Mouse (Mus musculus): Measurements from ENCODE around the gene Abcc12. TPM values are rescaled to one million over a fixed set of nuclear protein-coding genes. Genes with fewer than 3 reads are reported as not detected.
A peak's percentile ranks its signal among the peaks of the same experiment; 100 is the strongest.

Abcc12 gene
- polyA plus RNA-seq, 1 experiment from 2014 or later = not detected

DNA sequence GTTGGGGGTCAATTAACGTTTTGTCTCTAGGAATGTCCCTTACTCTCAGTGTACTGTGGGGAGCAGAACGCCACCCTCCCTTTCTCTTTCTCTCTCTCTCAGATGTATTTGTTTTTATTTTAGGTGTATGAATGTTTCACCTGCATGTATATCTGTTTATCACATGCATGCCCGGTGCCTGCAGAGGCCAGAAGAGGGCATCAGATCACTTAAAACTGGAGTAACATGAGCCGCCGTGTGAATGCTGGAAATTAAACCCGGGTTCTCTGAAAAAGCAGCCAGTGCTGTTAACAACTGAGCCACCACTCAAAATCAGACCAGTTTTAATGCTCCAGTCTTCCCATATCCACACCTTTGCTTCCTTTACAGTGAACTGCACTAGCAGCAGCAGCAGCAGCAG lies 6.2 kb upstream of the Abcc12 start:
- 51% methylated on average over 6 of the region's 6 CpGs for WGBS
- H3K27ac ChIP-seq (ENCODE audit: low read depth, low read length) = no peak overlapping the region
- H3K9me3 ChIP-seq (ENCODE audit: control insufficient read depth, low read length) = no peaks in the 10 kb centered on the region
- no peak overlapping the region for H3K4me2 ChIP-seq
- H3K9ac ChIP-seq (ENCODE audit: low read depth, low read length) = no peak overlapping the region
- ATAC-seq (replicated peaks; ENCODE audit: low FRiP score) = no peak
- no peak overlapping the region for H3K4me3 ChIP-seq (ENCODE audit: low read depth, low read length)
- H3K27me3 ChIP-seq (replicated peaks; ENCODE audit: control insufficient read depth, insufficient read depth, low read length) = no peaks in the 10 kb centered on the region
- H3K4me1 ChIP-seq (replicated peaks; ENCODE audit: control insufficient read depth, insufficient read depth, low read length) = no peaks in the 10 kb centered on the region
- no peaks in the 10 kb centered on the region for H3K36me3 ChIP-seq (ENCODE audit: control insufficient read depth, insufficient read depth, low read length)
- DNase-seq (ENCODE audit: low spot score) = no peak

DNA sequence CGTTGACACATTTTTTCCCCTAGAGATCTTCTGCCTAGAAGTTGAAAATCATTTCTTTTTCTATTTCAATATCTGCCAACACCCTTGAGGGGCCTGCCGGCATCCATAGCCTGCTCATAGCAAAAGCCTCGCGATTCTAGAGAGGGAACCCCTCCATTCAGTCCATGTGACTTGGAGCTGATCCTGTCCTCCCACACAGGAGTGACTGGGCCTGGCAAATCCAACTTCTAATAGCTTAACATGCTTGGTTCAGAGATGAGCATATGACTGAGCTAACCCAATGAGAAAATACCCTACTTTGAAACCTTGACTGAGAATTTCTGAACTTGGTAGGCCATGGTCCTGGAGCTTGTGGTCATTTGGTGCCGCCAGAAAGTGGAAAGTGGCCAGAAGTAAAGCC lies 5.6 kb upstream of the Abcc12 start:
- H3K4me3 ChIP-seq (ENCODE audit: low read depth, low read length) = no peak overlapping the region
- no peak for ATAC-seq (replicated peaks; ENCODE audit: low FRiP score)
- no peak overlapping the region for H3K9ac ChIP-seq (ENCODE audit: low read depth, low read length)
- H3K27ac ChIP-seq (ENCODE audit: low read depth, low read length) = no peak overlapping the region
- H3K4me2 ChIP-seq = no peak overlapping the region
- no peaks in the 10 kb centered on the region for H3K27me3 ChIP-seq (replicated peaks; ENCODE audit: control insufficient read depth, insufficient read depth, low read length)
- WGBS = 35% methylated on average over 5 of the region's 5 CpGs
- H3K36me3 ChIP-seq (ENCODE audit: control insufficient read depth, insufficient read depth, low read length) = no peaks in the 10 kb centered on the region
- no peaks in the 10 kb centered on the region for H3K9me3 ChIP-seq (ENCODE audit: control insufficient read depth, low read length)
- no peak for DNase-seq (ENCODE audit: low spot score)
- H3K4me1 ChIP-seq (replicated peaks; ENCODE audit: control insufficient read depth, insufficient read depth, low read length) = no peaks in the 10 kb centered on the region

DNA sequence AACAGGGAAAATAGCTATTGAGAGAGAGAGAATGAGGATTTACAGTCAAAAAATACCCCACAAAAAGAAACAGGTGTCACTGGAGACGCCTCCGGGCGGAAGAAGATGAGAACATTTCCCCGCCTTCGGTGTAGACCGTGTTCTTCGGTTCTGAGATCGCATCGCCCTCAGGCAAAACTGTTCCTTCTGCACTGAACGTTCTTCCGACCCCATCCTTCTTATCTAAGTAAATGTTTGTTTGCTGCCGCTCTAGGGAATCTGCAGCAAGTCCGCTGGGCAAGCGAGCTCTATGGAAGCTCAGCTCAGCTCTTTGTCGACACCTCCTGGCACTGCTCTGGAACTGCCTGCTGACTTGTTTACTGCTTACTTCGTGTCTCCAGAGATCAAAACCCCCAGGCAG lies 5.0 kb upstream of the Abcc12 start:
- Histone ChIP-seq H3K27me3 (replicated peaks; ENCODE audit: control insufficient read depth, insufficient read depth, low read length) (no peaks in the 10 kb centered on the region), H3K4me2 (peak overlapping the region; percentile 84), H3K4me3 (ENCODE audit: low read depth, low read length) (peak overlapping the region; percentile 52), H3K9me3 (ENCODE audit: control insufficient read depth, low read length) (no peaks in the 10 kb centered on the region), H3K9ac (ENCODE audit: low read depth, low read length) (no peak overlapping the region; the same call in 1 of the 2 replicates), H3K27ac (ENCODE audit: low read depth, low read length) (no peak overlapping the region), H3K4me1 (replicated peaks; ENCODE audit: control insufficient read depth, insufficient read depth, low read length) (no peaks in the 10 kb centered on the region), H3K36me3 (ENCODE audit: control insufficient read depth, insufficient read depth, low read length) (no peaks in the 10 kb centered on the region)
- peak; percentile 79 for ATAC-seq (replicated peaks; ENCODE audit: low FRiP score)
- peak; percentile 67 for DNase-seq (ENCODE audit: low spot score)
- WGBS = under 1% methylated on average over 16 of the region's 16 CpGs

DNA sequence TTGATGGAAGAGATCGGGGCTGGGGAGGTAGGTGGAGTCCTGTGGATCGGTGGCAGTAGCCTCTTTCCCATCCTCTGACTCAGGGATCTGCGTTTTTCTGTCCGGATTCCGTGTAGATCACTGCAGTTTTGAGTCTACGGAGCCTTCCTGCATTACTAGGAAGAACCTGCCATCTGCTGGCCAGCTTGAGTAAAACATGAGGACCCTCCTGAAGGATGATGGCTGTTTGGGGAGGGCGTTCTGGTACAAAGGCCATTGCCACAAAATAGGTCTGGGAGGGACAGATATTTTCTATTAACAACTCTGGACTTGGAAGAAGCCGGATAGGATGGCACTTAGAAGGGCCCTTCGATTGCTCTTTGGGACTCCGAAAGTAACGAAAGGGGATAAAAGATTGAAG lies 4.6 kb upstream of the Abcc12 start:
- DNase-seq (ENCODE audit: low spot score) (peak; percentile 71), ATAC-seq (replicated peaks; ENCODE audit: low FRiP score) (peak; percentile 62)
- H3K9ac ChIP-seq (ENCODE audit: low read depth, low read length) = no peak overlapping the region; the same call in 1 of the 2 replicates
- H3K4me2 ChIP-seq = peak overlapping the region; percentile 84
- H3K4me1 ChIP-seq (replicated peaks; ENCODE audit: control insufficient read depth, insufficient read depth, low read length) = no peaks in the 10 kb centered on the region
- 6% methylated on average over 11 of the region's 11 CpGs for WGBS
- H3K9me3 ChIP-seq (ENCODE audit: control insufficient read depth, low read length) = no peaks in the 10 kb centered on the region
- no peaks in the 10 kb centered on the region for H3K36me3 ChIP-seq (ENCODE audit: control insufficient read depth, insufficient read depth, low read length)
- no peaks in the 10 kb centered on the region for H3K27me3 ChIP-seq (replicated peaks; ENCODE audit: control insufficient read depth, insufficient read depth, low read length)
- H3K27ac ChIP-seq (ENCODE audit: low read depth, low read length) = no peak overlapping the region
- peak overlapping the region; percentile 52 for H3K4me3 ChIP-seq (ENCODE audit: low read depth, low read length)

DNA sequence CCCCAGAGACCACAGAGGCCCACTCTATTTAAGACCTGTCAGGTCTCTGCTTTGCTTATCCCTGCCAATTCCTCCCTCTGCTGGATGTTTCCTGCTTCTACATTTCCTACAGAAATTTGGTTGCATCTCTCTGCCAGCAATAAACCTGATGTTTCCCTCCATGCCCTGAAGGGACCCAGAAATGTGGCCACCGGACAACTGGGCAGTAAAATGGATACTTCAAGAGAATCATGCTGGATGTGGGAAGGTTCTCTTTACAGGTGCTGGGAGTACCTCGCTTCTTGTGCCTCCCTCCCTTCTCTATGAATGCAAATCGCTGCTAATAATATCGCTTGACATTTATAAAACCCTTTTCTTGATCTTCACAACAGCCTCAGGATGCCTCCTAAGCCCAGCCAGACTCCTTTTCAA lies 1.4 kb upstream of the Abcc12 start:
- WGBS = 68% methylated on average over 4 of the region's 4 CpGs
- Histone ChIP-seq H3K4me3 (ENCODE audit: low read depth, low read length) (no peak overlapping the region), H3K27ac (ENCODE audit: low read depth, low read length) (no peak overlapping the region), H3K9ac (ENCODE audit: low read depth, low read length) (no peak overlapping the region), H3K27me3 (replicated peaks; ENCODE audit: control insufficient read depth, insufficient read depth, low read length) (no peaks in the 10 kb centered on the region), H3K4me1 (replicated peaks; ENCODE audit: control insufficient read depth, insufficient read depth, low read length) (no peaks in the 10 kb centered on the region), H3K36me3 (ENCODE audit: control insufficient read depth, insufficient read depth, low read length) (no peaks in the 10 kb centered on the region), H3K9me3 (ENCODE audit: control insufficient read depth, low read length) (no peaks in the 10 kb centered on the region), H3K4me2 (no peak overlapping the region)
- no peak for ATAC-seq (replicated peaks; ENCODE audit: low FRiP score)
- DNase-seq (ENCODE audit: low spot score) = no peak

DNA sequence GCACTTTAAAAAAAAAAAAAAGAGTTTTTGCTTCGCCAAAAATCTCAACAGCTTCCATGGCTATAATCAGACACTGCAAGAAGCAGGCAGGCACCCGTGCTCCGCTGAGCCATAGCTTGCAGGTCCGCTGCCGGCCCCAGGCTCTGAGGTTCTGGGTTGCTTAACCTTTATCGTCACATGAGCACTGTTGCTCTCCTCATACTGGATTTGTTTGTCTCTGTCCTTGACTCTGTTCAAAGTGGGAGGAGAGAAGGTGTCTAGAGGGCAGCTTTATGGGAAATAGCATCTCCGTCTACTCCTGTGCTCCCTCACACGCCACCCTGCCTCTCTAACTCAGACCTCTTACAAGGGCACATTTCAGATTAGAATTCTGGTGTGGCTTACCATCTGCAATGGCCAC lies 1.8 kb downstream of the Abcc12 start:
- 69% methylated on average over 8 of the region's 8 CpGs for WGBS
- no peak overlapping the region for H3K27ac ChIP-seq (ENCODE audit: low read depth, low read length)
- no peaks in the 10 kb centered on the region for H3K9me3 ChIP-seq (ENCODE audit: control insufficient read depth, low read length)
- H3K36me3 ChIP-seq (ENCODE audit: control insufficient read depth, insufficient read depth, low read length) = no peaks in the 10 kb centered on the region
- H3K4me3 ChIP-seq (ENCODE audit: low read depth, low read length) = no peak overlapping the region
- H3K27me3 ChIP-seq (replicated peaks; ENCODE audit: control insufficient read depth, insufficient read depth, low read length) = no peaks in the 10 kb centered on the region
- ATAC-seq (replicated peaks; ENCODE audit: low FRiP score) = no peak
- no peak overlapping the region for H3K9ac ChIP-seq (ENCODE audit: low read depth, low read length)
- no peak for DNase-seq (ENCODE audit: low spot score)
- no peak overlapping the region for H3K4me2 ChIP-seq
- no peaks in the 10 kb centered on the region for H3K4me1 ChIP-seq (replicated peaks; ENCODE audit: control insufficient read depth, insufficient read depth, low read length)

DNA sequence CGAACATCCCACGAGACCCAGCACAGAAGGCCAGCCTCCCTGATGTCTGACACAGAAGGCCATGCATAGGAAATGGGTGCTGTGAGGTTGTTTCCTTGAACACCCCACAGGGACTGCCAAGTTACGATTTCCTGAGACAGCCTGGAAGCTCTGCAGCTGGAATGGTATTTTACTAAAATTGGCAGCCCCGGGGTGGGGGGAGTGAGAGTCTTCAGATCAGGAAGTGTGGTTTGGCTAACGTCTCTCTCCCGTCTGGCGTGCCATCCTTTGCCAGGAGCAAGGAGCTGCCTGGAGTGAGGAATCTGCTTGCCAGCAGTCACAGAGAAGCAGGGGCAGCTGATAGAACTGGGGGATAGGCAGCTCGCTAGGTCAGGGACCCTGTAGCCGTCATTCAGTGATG lies 2.4 kb downstream of the Abcc12 start:
- ATAC-seq (replicated peaks; ENCODE audit: low FRiP score) (no peak), DNase-seq (ENCODE audit: low spot score) (no peak)
- Histone ChIP-seq H3K9ac (ENCODE audit: low read depth, low read length) (no peak overlapping the region), H3K9me3 (ENCODE audit: control insufficient read depth, low read length) (no peaks in the 10 kb centered on the region), H3K27me3 (replicated peaks; ENCODE audit: control insufficient read depth, insufficient read depth, low read length) (no peaks in the 10 kb centered on the region), H3K4me2 (no peak overlapping the region), H3K36me3 (ENCODE audit: control insufficient read depth, insufficient read depth, low read length) (no peaks in the 10 kb centered on the region), H3K27ac (ENCODE audit: low read depth, low read length) (no peak overlapping the region), H3K4me1 (replicated peaks; ENCODE audit: control insufficient read depth, insufficient read depth, low read length) (no peaks in the 10 kb centered on the region), H3K4me3 (ENCODE audit: low read depth, low read length) (no peak overlapping the region)
- 33% methylated on average over 9 of the region's 9 CpGs for WGBS

DNA sequence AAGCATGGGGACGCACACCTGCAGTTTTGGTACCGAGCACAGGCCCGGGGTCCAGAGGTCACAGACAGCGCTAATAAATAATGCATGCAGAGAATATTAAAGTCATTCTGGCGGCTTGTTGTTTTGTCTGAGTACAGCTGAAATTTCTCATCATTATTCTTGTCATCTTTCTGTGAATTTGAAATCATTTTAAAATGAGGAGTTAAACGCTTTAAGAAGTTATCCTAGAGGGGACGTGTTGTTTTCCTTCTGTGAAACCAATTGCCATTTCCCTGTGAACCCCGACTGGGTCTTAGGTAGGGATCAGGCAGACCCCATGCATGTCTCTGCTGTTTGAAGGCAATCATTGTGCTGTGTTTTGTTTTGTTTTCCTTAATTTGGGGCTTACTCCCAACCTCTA lies 2.9 kb downstream of the Abcc12 start:
- Histone ChIP-seq H3K9ac (ENCODE audit: low read depth, low read length) (no peak overlapping the region), H3K4me2 (no peak overlapping the region), H3K4me1 (replicated peaks; ENCODE audit: control insufficient read depth, insufficient read depth, low read length) (no peaks in the 10 kb centered on the region), H3K9me3 (ENCODE audit: control insufficient read depth, low read length) (no peaks in the 10 kb centered on the region), H3K27me3 (replicated peaks; ENCODE audit: control insufficient read depth, insufficient read depth, low read length) (no peaks in the 10 kb centered on the region), H3K27ac (ENCODE audit: low read depth, low read length) (no peak overlapping the region), H3K4me3 (ENCODE audit: low read depth, low read length) (no peak overlapping the region), H3K36me3 (ENCODE audit: control insufficient read depth, insufficient read depth, low read length) (no peaks in the 10 kb centered on the region)
- ATAC-seq (replicated peaks; ENCODE audit: low FRiP score) (no peak), DNase-seq (ENCODE audit: low spot score) (no peak)
- WGBS = 86% methylated on average over 8 of the region's 8 CpGs

DNA sequence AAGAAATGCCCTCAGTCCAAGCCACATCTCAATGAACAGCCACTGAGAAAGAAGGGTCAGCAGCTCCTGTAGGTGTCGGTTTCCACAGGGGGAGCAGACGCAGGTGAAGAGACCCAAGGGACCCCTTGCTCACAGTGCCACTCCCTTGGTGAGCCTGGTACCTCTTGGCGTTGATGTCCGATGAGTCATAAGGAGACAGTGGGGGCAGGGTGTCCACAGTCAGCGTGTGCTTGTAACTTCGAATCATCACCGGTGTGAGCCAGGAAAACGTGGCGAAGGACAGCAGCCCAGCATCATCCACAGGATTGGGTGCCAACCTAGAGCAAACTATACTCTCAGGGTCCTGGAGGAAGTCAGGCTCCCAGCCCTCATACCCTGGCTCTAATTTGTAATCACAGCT lies 16.8 kb downstream of the Abcc12 start:
- H3K4me2 ChIP-seq = no peak overlapping the region
- no peak overlapping the region for H3K27ac ChIP-seq (ENCODE audit: low read depth, low read length)
- H3K36me3 ChIP-seq (ENCODE audit: control insufficient read depth, insufficient read depth, low read length) = no peaks in the 10 kb centered on the region
- ATAC-seq (replicated peaks; ENCODE audit: low FRiP score) (no peak), DNase-seq (ENCODE audit: low spot score) (no peak)
- H3K27me3 ChIP-seq (replicated peaks; ENCODE audit: control insufficient read depth, insufficient read depth, low read length) = no peaks in the 10 kb centered on the region
- whole genome bisulfite sequencing = 81% methylated on average over 9 of the region's 9 CpGs
- H3K9ac ChIP-seq (ENCODE audit: low read depth, low read length) = no peak overlapping the region
- H3K4me3 ChIP-seq (ENCODE audit: low read depth, low read length) = no peak overlapping the region
- H3K9me3 ChIP-seq (ENCODE audit: control insufficient read depth, low read length) = no peaks in the 10 kb centered on the region
- H3K4me1 ChIP-seq (replicated peaks; ENCODE audit: control insufficient read depth, insufficient read depth, low read length) = no peaks in the 10 kb centered on the region
